Mouse (Mus musculus) Muller cell, postnatal 12 days (primary cell): ENCODE measurements around the gene Tecpr1.

Experiments used
- DNase-seq: peaks from one replicate; pipeline ENCODE4 v3.0.0-alpha.2; 2015; ENCODE audit errors: inconsistent ontology term

The Tecpr1 gene

DNA sequence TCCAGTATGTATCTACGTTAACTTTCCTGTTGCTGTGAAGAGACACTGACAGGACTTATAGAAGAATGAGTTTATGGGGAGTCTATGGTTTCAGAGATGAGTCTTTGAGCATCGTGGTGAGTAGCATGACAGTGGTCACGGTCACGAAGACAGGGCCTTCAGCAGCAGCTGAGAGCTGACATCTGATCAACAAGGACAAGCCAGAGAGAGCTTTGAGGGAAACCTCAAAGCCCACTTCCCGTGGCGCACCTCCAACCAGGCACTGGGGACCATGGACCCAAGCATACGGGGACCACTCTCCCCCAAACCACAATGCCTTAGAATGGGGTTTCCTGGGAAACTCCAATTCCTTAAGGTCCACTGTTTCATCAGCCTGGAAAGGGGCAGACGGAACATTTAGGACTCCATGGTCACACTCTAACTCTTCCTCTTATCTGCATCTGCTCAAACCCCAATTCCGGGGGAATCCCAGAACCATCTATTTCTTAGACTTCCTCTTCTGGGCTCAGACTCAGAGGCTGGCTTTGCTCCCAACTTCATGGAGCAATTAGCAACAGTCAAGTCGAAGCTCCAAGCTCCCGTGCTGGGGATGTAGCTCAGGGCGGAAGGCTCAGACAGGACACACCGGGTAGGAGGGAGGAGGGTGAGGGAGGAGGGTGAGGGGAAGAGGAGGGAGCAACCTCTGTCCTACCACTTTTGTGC lies 28.6 kb upstream of the Tecpr1 start:
- no peak for DNase-seq

GRCm38 (mm10) chr5:144249871-144250270 lies 26.5 kb upstream of the Tecpr1 start:
- no peak for DNase-seq

DNA sequence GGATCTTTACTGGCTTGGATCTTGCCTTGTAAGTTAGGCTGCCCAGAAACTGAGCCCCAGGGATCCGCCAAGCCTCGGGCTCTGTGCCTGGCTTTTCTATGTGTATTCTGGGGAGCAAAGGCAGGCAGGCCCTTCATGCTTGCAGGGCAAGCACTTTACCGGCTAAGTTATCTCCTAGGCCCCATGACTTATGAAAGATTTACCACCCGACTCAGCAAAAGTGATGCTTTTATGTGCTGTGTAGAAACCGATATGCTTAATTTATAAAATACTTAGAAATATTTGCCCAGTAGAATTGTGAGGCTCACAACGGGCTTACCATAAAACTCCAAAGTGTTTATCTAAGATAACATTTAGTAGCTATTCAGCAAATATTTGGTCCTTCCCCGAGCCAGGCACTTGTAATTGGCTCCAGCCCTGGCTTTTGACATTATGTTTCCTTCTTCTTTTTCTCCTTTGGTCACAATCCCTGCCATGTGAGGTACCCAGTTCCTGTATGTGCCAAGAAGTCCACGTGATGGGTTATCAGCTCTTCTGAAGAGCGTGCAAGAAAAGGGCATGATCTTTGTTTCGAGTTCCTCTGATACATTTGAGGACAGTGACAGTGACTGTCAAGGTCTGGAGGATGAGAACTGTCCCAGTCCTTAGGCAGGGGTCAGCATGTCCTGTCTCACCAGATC lies 24.6 kb upstream of the Tecpr1 start:
- no peak for DNase-seq

DNA sequence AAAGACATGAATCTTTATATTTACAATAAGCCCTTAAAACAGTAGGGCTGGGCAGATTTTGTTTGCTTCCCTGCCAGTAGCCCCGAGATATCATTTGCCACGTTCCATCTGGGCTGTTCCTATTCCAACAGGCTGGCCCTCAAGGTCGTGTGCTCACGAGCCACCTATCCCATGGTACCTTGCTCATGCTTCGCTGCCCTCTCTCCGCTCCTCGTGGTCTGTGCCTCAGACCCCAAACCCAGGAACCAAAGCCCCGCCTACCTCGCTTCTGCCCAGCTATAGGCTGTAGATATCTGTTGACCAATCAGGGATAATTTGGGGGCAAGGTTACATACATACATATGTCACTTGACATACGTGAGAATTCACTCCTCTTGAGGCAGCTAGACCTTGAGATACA lies 23.9 kb upstream of the Tecpr1 start:
- no peak for DNase-seq

- no peak for DNase-seq
These were observed 23.3 kb upstream of the Tecpr1 start for GRCm38 (mm10) chr5:144246669-144247068.

- DNase-seq: no peak
These were observed 22.2 kb upstream of the Tecpr1 start for GRCm38 (mm10) chr5:144245592-144245991.

DNA sequence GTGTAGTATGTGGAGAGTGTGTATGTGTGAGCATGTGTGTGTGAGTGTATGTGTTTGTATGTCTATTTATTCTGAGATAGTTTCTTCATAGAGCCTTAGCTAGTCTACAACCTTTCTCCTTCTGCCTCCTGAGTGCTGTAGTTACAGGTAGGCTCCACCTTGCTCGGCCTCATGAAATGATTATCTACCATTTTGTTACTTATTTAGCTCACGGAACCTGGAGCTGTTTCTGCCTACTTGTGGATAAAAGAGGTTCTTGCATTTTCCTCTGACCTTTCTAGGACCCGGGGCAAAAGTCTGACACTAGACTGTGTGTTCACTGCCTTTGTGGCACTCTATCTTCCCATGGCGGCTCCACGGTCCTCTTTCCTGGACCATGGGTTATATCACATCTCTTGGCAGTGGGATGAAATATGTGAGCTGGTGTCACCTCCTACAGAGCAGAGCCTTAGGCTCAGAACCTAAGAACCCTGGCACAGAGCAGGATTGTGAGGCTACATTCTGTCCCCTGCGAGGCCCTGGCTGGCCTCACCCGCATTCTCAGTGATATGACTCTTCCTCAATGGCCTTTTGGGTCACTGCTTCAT lies 20.6 kb upstream of the Tecpr1 start, which contains the start of gene Bri3:
TSS of gene Bri3 (plus strand) at position 537 of the 587 bp plus-strand sequence.
- no peak for DNase-seq

- DNase-seq: no peak
These were observed 15.6 kb upstream of the Tecpr1 start for GRCm38 (mm10) chr5:144238969-144239368.

- peak; percentile 75 for DNase-seq
These were observed 11.3 kb upstream of the Tecpr1 start for GRCm38 (mm10) chr5:144234714-144235113.

DNA sequence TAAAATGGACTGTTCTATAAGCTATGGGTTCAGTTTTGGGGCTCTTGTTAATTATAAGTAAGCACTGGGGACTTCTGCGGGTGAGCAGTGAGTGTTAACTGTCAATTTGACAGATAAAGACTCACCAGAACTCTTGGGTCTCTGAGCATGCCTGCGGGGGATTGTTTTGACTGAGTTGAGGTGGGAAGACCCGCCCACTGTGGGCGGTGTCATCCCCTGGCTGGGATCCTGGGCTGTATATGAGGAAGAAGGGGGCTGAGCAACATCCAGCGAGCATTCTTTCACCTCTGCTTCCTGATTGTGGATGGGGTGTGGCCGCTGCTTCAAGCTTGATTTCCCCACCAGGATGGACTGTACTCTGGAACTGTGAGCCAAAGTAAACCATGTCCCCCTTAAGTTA lies 10.8 kb upstream of the Tecpr1 start:
- DNase-seq: no peak

GRCm38 (mm10) chr5:144232531-144232930 lies 9.1 kb upstream of the Tecpr1 start:
- no peak for DNase-seq

DNA sequence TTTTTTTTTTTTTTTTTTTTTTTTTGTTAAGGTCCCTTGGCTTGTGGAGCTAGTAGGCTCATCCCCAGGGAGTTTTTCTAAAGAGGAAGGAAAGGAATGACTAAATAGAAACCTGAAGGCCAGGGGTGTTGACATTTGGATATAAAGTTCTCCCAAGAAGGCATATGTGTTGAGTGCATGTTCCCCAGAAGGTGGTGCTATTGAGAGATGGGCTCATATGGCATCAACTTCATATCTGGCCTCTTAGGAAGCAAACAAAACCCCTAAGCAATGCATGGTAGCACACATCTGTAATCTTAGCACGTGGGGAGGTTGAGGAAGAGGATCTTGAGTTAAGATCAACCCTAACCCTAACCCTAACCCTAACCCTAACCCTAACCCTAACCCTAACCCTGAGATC lies 8.0 kb upstream of the Tecpr1 start:
- no peak for DNase-seq

DNA sequence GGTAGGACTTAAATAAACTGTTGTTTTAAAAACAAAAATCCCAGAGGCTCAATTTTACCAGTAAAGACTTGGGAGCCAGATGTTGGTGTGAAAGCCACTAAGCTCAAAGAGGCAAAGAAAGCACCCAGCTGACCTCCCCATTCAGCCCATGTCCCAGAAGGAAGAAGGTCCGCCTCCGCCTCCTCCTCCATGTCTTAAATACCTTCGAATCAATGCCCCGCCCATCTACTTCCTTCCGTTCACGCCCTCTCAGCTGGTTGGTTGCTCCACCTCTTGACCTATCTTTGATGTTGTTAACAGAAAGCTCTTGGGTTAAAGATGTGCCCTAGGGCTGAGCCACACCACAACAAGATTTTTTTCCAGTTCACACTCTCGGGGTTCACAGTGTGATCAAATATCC lies 6.8 kb upstream of the Tecpr1 start:
- DNase-seq: no peak

DNA sequence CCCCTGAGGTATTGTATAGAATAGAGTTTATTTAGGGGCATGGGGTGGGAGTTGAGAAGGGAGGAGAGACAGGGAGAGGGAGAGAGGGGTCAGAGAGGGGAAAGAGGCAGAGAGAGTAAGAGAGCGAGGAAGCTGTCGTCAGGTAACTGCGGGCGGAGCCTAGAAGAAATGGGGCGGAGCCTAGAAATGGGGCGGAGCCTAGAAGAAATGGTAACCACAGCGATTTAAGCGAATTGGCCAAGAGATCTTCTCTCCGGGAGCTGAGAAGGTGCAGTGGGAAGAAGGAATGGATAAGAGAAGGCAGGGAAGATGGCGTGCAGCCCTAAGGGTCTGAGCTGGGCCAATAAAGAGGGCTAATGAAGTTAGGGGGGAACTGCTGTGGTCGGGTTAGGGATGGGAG lies 2.8 kb upstream of the Tecpr1 start:
- no peak for DNase-seq

GRCm38 (mm10) chr5:144223899-144224816 lies 743 bp upstream of the Tecpr1 start:
- no peak for DNase-seq

DNA sequence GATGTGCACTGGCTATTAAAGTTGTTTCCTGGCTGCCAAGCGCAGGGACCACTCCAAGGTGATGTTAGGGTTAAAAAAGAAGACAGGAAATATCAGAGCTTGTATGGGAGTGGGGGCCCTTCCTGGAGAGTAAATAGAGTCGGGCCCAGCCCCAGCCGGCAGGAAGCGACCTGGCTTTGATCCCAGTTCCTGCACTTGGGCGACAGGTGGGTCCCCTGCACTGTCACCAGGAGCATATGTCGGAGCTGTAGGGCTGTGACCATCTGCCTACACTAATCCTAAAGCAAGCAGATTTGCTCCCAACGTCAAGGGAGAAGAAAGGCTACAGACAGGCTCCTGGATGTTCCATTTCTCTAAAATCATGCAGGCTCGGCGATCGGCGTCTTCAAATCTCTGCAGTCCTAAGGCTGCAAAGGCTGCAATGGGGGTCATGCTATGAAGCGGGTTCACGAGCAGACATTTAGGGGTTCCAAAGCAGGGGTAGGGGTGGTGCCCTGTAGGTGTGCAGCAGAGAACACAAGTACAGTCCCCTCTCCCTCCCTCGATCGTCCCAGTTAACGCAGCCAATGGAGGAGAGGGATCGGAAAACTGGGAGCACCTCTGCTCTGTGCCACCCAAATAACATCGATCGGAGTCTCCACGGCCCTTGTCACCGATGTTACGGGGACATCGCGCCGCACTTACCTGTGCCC lies 458 bp downstream of the Tecpr1 start:
- peak; percentile 12 for DNase-seq

DNA sequence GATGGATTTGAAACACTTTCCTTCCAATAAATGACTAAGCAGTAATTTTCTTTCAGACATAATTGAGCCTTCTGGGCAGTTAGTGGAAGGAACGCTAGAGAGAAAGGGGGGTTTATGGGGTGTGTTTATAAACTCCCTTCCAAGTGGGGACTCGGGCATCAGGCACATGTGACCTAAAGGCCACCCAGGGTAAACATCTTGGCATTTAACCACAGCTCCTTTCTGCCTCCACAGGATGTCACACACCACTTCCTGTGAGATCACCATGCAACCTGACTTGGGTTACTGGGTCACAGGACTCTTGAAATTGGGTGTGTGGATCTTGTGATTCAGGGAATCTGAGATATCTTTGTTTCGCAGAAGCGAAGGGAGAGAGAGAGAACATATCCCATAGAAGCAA lies 2.1 kb downstream of the Tecpr1 start:
- no peak for DNase-seq

DNA sequence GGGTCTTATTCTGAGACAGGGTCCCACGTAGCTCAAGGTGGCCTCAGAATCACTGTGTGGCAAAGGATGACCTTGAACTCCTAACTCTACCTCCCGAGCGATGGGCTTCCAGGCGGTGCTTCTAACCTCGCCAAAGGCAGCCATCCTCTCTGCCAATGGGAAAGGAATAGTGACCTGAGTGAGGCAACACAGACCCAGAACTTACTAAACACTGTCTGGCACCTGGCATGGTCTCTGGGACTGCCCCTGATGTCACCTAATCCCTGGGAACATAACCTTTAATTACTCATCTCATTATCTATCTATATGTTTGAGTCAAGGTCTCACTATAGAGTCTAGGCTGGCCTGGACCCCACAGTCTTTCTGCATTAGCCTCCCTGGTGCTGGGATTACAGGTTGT lies 3.5 kb downstream of the Tecpr1 start:
- DNase-seq: no peak

DNA sequence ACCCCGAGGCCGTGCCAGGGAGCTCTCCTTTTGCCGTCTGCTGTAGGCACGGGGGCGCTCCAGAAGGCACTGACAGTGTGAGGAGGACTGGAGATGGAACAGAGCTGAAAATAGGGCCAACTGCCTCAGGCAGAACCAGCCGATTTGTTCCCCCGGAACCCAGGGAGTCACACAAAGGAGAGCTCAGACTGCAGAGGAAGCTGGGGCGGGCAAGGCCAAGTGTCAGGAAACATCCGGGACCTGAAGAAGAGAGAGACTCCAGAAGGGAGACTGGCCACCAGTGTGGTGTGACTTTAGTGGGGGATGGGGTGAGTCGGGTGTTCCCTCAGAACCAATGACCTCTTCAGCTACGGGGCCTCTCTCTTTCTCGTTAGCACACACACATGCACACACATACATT lies 4.1 kb downstream of the Tecpr1 start:
- DNase-seq: no peak

DNA sequence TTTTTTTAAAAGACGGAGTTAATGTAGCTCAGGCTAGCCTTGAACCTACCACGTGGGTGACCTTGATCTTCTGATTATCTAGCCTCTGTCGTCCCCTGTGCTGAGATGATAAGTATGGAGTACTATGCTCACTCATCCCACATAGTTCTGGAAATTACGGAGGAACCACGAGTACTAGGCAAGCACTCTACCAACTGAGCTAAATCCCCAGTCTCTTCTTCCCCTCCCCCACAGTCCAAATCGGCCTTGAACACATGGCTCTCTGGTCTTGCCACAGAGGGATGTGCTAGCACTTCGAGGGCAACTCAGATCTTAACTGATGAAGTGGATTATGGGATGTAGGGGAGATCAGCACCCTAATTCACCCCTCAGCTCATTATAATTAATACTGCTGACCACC lies 5.4 kb downstream of the Tecpr1 start:
- no peak for DNase-seq

GRCm38 (mm10) chr5:144215992-144216391 lies 7.4 kb downstream of the Tecpr1 start:
- DNase-seq: no peak
